Mouse (Mus musculus) erythroblast, embryonic 14.5 days (primary cell): ENCODE results near the gene Prss30. TPM values are rescaled to one million over a fixed set of nuclear protein-coding genes. Genes with fewer than 3 reads are reported as not detected.
"Not testable (repeated sequence)": the region's sequence is repeated elsewhere in the genome, so short reads cannot be mapped to it uniquely, and the experiment has no call there.

ENCODE experiments used
- H3K27me3 ChIP-seq: 2 replicates; pipeline ENCODE4 v1.6.1; 2012; ENCODE audit warnings: inconsistent platforms; ENCODE audit not compliant: control insufficient read depth
- H3K36me3 ChIP-seq: 2 replicates; pipeline ENCODE4 v1.6.1; 2012; ENCODE audit warnings: mild to moderate bottlenecking, inconsistent platforms; ENCODE audit not compliant: control insufficient read depth
- H3K4me1 ChIP-seq: 2 replicates; pipeline ENCODE4 v1.6.1; 2012; ENCODE audit warnings: inconsistent platforms; ENCODE audit not compliant: control insufficient read depth
- H3K4me3 ChIP-seq: replicated peaks from 2 replicates; pipeline ENCODE3; 2012; ENCODE audit warnings: moderate library complexity, mild to moderate bottlenecking, inconsistent platforms
- H3K9me3 ChIP-seq: 2 replicates; pipeline ENCODE4 v1.6.1; 2012; ENCODE audit warnings: low read length, inconsistent platforms, mixed read lengths; ENCODE audit not compliant: control insufficient read depth
- GATA1 ChIP-seq: IDR thresholded peaks from 2 replicates; pipeline ENCODE4 v1.6.1; 2012; ENCODE audit warnings: low read length, inconsistent platforms, mixed read lengths
- TAL1 ChIP-seq: IDR thresholded peaks from 3 replicates; pipeline ENCODE4 v1.6.1; 2012; ENCODE audit warnings: low read length, inconsistent platforms, mixed read lengths
- polyA plus RNA-seq: library from polyadenylated mRNA; stranded (reverse); fragments of >175 nt; gene quantifications from 2 replicates; pipeline ENCODE4 v1.2.3, GENCODE M21; 2012

The Prss30 gene
- polyA plus RNA-seq, 1 experiment = not detected

GRCm38 (mm10) chr17:23968780-23969179 lies 11.6 kb downstream of the Prss30 start:
- no peaks in the 10 kb centered on the region for H3K9me3 ChIP-seq
- no peak for TF ChIP-seq GATA1
- TF ChIP-seq TAL1 = no peak
- no peak overlapping the region for H3K4me3 ChIP-seq
- no peaks in the 10 kb centered on the region for H3K27me3 ChIP-seq
- no peaks in the 10 kb centered on the region for H3K36me3 ChIP-seq
- no peaks in the 10 kb centered on the region for H3K4me1 ChIP-seq

GRCm38 (mm10) chr17:23966658-23967401 lies 13.5 kb downstream of the Prss30 start:
- Histone ChIP-seq H3K27me3 (no peaks in the 10 kb centered on the region), H3K36me3 (no peaks in the 10 kb centered on the region), H3K4me1 (no peaks in the 10 kb centered on the region), H3K9me3 (no peaks in the 10 kb centered on the region), H3K4me3 (no peak overlapping the region)
- no peak for TF ChIP-seq TAL1

DNA sequence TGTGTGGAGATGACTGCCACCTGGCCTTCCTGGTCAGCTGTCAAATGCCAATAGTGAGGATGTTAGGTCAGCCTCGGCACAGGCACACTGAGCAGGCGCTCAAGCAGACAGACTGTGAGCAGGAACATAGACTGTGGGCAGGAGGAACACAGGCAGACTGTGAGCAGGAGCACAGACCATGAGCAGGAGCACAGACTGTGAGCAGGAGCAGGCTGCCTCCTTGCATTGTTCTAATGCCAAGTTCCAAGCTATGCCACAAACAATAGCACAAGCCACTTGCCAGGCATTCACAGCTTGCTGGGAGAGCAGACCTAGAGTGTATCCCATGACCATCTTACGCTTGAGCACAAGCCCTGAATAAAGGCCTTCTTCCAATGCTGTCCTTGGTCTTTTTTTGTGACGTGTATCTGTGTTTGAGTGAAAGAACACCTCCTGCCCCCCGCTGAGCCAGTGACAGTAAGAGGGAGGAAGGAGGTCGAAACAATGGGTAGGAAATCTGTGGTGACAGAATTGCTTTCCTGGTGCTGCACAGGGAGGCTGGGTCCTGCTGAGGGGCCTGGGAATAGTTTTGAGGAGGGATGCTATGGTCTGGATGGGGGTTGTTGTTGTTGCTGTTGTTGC lies 14.5 kb downstream of the Prss30 start:
- Histone ChIP-seq H3K4me1 (no peaks in the 10 kb centered on the region), H3K9me3 (no peaks in the 10 kb centered on the region)
- no peak for TF ChIP-seq GATA1

DNA sequence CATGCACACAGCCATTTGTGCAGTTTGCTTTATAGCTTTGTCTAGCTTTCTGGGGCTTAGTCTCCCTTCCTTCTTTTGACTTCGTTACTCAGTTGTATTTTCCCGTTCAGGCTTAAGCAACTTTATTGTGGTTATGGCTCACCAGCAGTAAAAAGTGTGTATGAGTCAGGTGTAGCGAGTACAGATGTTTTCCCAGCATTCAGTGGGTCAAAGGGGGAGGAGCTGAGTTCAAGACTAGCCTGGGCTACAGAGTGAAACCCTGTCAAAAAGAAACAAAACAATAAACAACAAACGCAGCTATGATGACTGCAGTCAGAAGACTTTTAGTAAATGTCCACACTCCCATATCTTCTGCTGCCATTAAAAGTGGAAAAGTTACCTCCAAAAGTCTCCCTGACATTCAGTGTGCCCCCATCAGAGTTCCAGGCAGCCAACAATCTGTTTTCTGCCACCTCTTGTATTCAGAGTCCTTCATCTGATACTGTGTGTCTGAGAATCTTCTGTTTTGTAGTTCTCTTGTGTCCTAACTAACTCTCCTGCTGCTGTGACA lies 18.7 kb downstream of the Prss30 start:
- Histone ChIP-seq H3K27me3 (no peaks in the 10 kb centered on the region), H3K36me3 (no peaks in the 10 kb centered on the region), H3K4me3 (no peak overlapping the region), H3K9me3 (no peaks in the 10 kb centered on the region), H3K4me1 (no peaks in the 10 kb centered on the region)
- TF ChIP-seq TAL1 (no peak), GATA1 (no peak)

More for the DNA sequence above, 14.5 kb downstream of the Prss30 start:
- no peak overlapping the region for H3K4me3 ChIP-seq
- no peaks in the 10 kb centered on the region for H3K27me3 ChIP-seq
- no peaks in the 10 kb centered on the region for H3K36me3 ChIP-seq

DNA sequence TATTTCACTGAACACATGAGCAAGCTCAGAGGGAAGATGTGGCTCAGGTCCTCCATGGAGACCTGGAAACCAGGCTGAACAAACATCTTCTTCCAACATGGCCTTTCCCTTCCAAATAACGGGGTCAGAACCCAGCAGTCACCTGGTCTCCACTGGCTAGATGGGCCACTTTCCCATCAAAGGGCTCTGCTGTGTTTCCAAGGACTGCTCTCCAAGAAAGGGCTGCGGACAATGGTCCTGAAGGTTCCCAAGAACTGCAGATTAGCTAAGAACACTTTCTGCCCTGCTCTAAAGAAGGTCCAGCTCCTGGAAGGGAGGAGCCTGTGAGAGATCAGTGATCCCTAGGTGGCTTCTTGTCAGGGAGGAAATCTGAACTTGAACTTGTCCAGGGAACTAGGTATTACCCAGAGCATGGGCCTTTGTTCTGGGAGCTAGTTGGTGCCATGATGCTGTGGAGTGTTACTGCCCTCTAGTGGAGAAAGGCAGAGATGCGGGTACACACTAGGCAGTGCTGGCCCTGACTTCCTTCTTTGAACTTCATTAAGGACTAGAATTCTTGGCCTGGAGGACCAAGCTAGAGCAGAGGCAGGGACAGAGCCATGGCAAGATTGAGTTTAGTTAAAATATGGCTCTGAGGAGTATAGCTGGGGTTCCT lies 20.2 kb downstream of the Prss30 start:
- TF ChIP-seq TAL1 = no peak
- no peak for TF ChIP-seq GATA1
- H3K9me3 ChIP-seq = no peaks in the 10 kb centered on the region
- no peak overlapping the region for H3K4me3 ChIP-seq
- H3K4me1 ChIP-seq = no peaks in the 10 kb centered on the region
- H3K27me3 ChIP-seq = no peaks in the 10 kb centered on the region
- no peaks in the 10 kb centered on the region for H3K36me3 ChIP-seq

GRCm38 (mm10) chr17:23955174-23955573 lies 25.2 kb downstream of the Prss30 start, which contains the start of gene Sbpl:
Gene Sbpl, minus strand, starts transcription at chr17:23955274.
- H3K4me3 ChIP-seq = no peak within 1 kb of the TSS
- no peaks in the 10 kb centered on the region for H3K27me3 ChIP-seq
- no peaks in the 10 kb centered on the region for H3K9me3 ChIP-seq
- no peak for TF ChIP-seq TAL1
- TF ChIP-seq GATA1 = no peak
- no peaks in the 10 kb centered on the region for H3K4me1 ChIP-seq
- H3K36me3 ChIP-seq = no peaks in the 10 kb centered on the region

GRCm38 (mm10) chr17:23950828-23951227 lies 29.5 kb downstream of the Prss30 start:
- not testable (repeated sequence) for H3K4me3 ChIP-seq, H3K9me3 ChIP-seq, H3K4me1 ChIP-seq

DNA sequence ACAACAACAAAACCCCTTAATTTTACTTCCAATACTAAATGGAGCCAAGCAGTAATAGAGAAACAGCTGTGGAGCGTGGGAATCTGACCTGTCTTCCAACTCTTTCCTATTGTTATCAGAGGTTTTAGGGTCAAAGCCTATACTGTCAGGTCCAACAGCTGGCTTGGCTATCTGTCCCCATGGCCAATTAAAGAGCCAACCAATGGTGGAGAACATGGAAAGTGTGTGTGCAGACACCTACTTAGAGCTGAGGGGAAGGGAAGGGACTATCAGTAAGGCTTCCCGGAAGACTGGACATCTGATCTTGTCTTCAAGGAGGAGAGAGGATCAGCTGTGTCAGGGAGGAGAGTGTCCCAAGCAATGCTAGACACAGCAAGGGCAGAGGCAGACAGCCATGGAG lies 31.3 kb downstream of the Prss30 start:
- TF ChIP-seq TAL1 (no peak), GATA1 (no peak)

More at GRCm38 (mm10) chr17:23950828-23951227, 29.5 kb downstream of the Prss30 start:
- H3K27me3 ChIP-seq, H3K36me3 ChIP-seq: not testable (repeated sequence)

DNA sequence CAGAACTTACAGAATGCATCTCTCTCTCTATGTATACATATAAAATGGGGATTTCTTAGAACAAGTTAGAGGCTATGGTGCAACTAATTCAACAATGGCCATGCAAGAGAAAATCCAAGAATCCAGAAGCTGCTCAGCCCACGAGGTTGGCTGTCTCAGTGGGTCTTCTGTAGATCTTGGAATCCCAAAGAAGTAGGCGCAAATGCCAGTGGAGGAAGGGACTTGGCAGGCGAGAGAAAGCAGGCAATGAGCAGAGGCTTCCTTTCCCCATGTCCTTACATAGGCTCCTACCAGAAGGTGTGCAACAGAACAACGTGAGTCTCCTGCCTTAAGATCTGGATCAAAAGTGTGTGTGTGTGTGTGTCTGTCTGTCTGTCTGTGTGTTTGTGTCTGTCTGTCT lies 32.9 kb downstream of the Prss30 start:
- not testable (repeated sequence) for H3K4me1 ChIP-seq, H3K4me3 ChIP-seq, H3K27me3 ChIP-seq, H3K9me3 ChIP-seq, H3K36me3 ChIP-seq

More for the DNA sequence above, 31.3 kb downstream of the Prss30 start:
- H3K9me3 ChIP-seq = no peaks in the 10 kb centered on the region
- H3K36me3 ChIP-seq = no peaks in the 10 kb centered on the region
- no peaks in the 10 kb centered on the region for H3K4me1 ChIP-seq
- H3K27me3 ChIP-seq = no peaks in the 10 kb centered on the region
- no peak overlapping the region for H3K4me3 ChIP-seq
